Mouse (Mus musculus) stomach, postnatal 0 days (tissue): ENCODE measurements at regions not wholly inside any gene's neighbourhood (a gene's known extent, or its start where the extent isn't known, plus 50 kb on each side); places are given as distances from the start of the nearest gene placed in this dataset.

Source experiments
- ATAC-seq: fragments of 200-750 bp; cut with Nextera tagmentation; 2 replicates; pipeline ENCODE4 v1.8.0; 2017; ENCODE audit not compliant: low FRiP score, low TSS enrichment
- DNase-seq: peaks from one replicate; pipeline ENCODE4 v3.0.0-alpha.2; 2016; ENCODE audit warnings: low spot score
- H3K27ac ChIP-seq: fragments of 300-500 bp; sonication (generic); replicated peaks from 2 replicates; pipeline ENCODE4 v1.5.1; 2014; ENCODE audit warnings: mild to moderate bottlenecking, control low read depth
- H3K27me3 ChIP-seq: fragments of 300-500 bp; sonication (generic); 2 replicates; pipeline ENCODE4 v1.6.1; 2014; ENCODE audit warnings: low read length; ENCODE audit not compliant: control insufficient read depth, insufficient read depth
- H3K36me3 ChIP-seq: fragments of 300-500 bp; sonication (generic); 2 replicates; pipeline ENCODE4 v1.6.1; 2014; ENCODE audit warnings: low read length, mixed read lengths; ENCODE audit not compliant: control insufficient read depth, insufficient read depth
- H3K4me1 ChIP-seq: fragments of 300-500 bp; sonication (generic); replicated peaks from 2 replicates; pipeline ENCODE4 v1.6.1; 2014; ENCODE audit warnings: antibody characterized with exemption; ENCODE audit not compliant: control insufficient read depth, insufficient read depth
- H3K4me2 ChIP-seq: fragments of 300-500 bp; sonication (generic); replicated peaks from 2 replicates; pipeline ENCODE4 v1.6.1; 2014; ENCODE audit warnings: low read depth, mild to moderate bottlenecking, control low read depth, moderate library complexity
- H3K4me3 ChIP-seq: fragments of 300-500 bp; sonication (generic); 2 replicates; pipeline ENCODE4 v1.5.1; 2014; ENCODE audit warnings: low read depth, low read length, control low read depth
- H3K9ac ChIP-seq: fragments of 300-500 bp; sonication (generic); 2 replicates; pipeline ENCODE4 v1.6.1; 2014; ENCODE audit warnings: mild to moderate bottlenecking, low read length, control low read depth, mixed read lengths
- H3K9me3 ChIP-seq: fragments of 300-500 bp; sonication (generic); 2 replicates; pipeline ENCODE4 v1.6.1; 2016; ENCODE audit warnings: low read length; ENCODE audit not compliant: control insufficient read depth
- CTCF ChIP-seq: IDR thresholded peaks from 2 replicates; pipeline ENCODE4 v1.5.1; 2016; ENCODE audit warnings: antibody characterized with exemption, low read depth, mild to moderate bottlenecking, moderate library complexity
- EP300 ChIP-seq: optimal IDR thresholded peaks from 2 replicates; pipeline ENCODE3; 2016; ENCODE audit warnings: antibody characterized with exemption
- WGBS: fragments of 180-500 bp; shearing (Covaris S2); extraction: QIAGEN DNeasy Blood & Tissue Kit; methylation state at CpG from one replicate; pipeline ENCODE4 v1.1.7; 2014; 5-methylcytosine and 5-hydroxymethylcytosine counted together

DNA sequence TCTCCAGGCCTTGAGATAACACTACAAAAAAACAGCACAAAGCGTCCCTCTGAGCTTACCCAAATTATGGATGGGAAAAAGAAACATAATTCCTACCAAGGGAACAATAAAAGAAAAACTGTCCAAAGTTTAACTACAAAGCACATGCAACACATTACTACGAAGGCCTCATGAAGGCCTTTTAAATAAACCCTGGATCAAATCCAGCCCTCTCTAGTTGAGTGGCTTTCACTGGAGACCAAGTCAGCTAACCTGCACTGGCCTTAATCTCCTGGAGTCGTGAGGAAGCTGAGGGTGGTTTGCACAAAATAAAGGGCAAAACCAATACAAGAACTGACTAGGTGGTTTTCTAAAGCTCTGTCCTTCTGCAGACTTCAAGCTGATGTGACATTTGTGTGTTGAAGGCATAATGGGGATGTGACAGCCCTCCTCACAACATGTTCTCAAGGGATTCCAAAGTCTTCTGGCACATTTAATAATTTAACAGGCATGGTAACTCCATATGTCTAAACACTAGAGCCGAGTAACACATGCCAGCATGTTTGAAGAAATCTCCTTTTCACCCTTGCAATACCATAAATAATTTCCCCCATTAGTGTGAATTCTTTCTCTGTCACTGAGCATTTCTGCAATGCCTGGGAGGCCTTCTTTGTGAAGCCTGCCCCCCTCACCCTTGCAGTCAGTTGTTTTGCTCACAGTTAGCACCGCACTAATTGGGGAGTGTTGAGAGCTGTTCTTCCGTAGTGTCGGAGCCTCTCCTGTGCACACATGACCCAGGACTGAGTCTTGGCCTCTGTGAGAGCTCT is 50.0 kb upstream of the Cep85l start:
- Histone ChIP-seq H3K4me1 (no peaks in the 10 kb centered on the region), H3K4me3 (no peak overlapping the region), H3K9ac (no peak overlapping the region), H3K27ac (no peak overlapping the region), H3K36me3 (no peaks in the 10 kb centered on the region), H3K9me3 (no peaks in the 10 kb centered on the region), H3K27me3 (no peaks in the 10 kb centered on the region), H3K4me2 (no peak overlapping the region)
- WGBS: 42% methylated on average over 7 of the region's 7 CpGs
- no peak for DNase-seq
- no peak for ATAC-seq
- TF ChIP-seq CTCF (no peak), EP300 (no peak)
